Mouse (Mus musculus) erythroblast, adult 5-6 weeks (primary cell): ENCODE measurements around the gene Rer1. TPM values are rescaled to one million over a fixed set of nuclear protein-coding genes. Genes with fewer than 3 reads are reported as not detected.

Experiments used
- ATAC-seq: replicated peaks from 2 replicates; pipeline ENCODE4 v1.8.0; 2016; ENCODE audit warnings: moderate number of reproducible peaks, mild to moderate bottlenecking, moderate TSS enrichment, inconsistent platforms; ENCODE audit not compliant: poor library complexity, low FRiP score, severe bottlenecking
- total RNA-seq, 2 experiments: library from RNA; stranded (forward) in 1 of 2; stranded (reverse) in 1 of 2; fragments of 150-400 nt in 1 of 2; fragments of 200-764, 138-1000 nt in 1 of 2; gene quantifications; 2 replicates each; pipeline versions ENCODE4 v1.2.3 to v1.2.4; 2015 to 2017; ENCODE audit warnings: low replicate concordance in 2 of 2

The Rer1 gene
- total RNA-seq (2015; ENCODE audit: low replicate concordance): 27.1 and 49.3 TPM in 2 replicates
- 34.8 and 36.0 TPM in 2 replicates for total RNA-seq (2017; ENCODE audit: low replicate concordance)

- ATAC-seq: peak; percentile 98
Measured at GRCm38 (mm10) chr4:155086108-155087024, at the start of gene Rer1, which contains the start of gene Morn1. Rer1 (minus strand) TSS chr4:155086382. Morn1 (plus strand) TSS chr4:155086577.

- no peak for ATAC-seq
Measured at GRCm38 (mm10) chr4:155134686-155135172, 48.5 kb upstream of the Rer1 start.

GRCm38 (mm10) chr4:155133658-155134417 is 47.7 kb upstream of the Rer1 start:
- no peak for ATAC-seq

- no peak for ATAC-seq
Measured at GRCm38 (mm10) chr4:155133188-155133587, 47.0 kb upstream of the Rer1 start.

- ATAC-seq: no peak
Measured at GRCm38 (mm10) chr4:155130616-155131015, 44.4 kb upstream of the Rer1 start.

GRCm38 (mm10) chr4:155129996-155130395 is 43.8 kb upstream of the Rer1 start:
- no peak for ATAC-seq

GRCm38 (mm10) chr4:155129132-155129917 is 43.1 kb upstream of the Rer1 start:
- no peak for ATAC-seq

- ATAC-seq: no peak
Measured at GRCm38 (mm10) chr4:155128411-155128810, 42.2 kb upstream of the Rer1 start.

GRCm38 (mm10) chr4:155126602-155127372 is 40.6 kb upstream of the Rer1 start:
- ATAC-seq: no peak

GRCm38 (mm10) chr4:155126194-155126593 is 40.0 kb upstream of the Rer1 start:
- no peak for ATAC-seq

GRCm38 (mm10) chr4:155125310-155125709 is 39.1 kb upstream of the Rer1 start:
- ATAC-seq: no peak

GRCm38 (mm10) chr4:155123868-155124534 is 37.8 kb upstream of the Rer1 start:
- ATAC-seq: no peak

GRCm38 (mm10) chr4:155122444-155123040 is 36.4 kb upstream of the Rer1 start:
- no peak for ATAC-seq

- ATAC-seq: no peak
Measured at GRCm38 (mm10) chr4:155121915-155122443, 35.8 kb upstream of the Rer1 start.

GRCm38 (mm10) chr4:155121222-155121621 is 35.0 kb upstream of the Rer1 start:
- ATAC-seq: no peak

- ATAC-seq: no peak
Measured at GRCm38 (mm10) chr4:155120583-155120982, 34.4 kb upstream of the Rer1 start.

- ATAC-seq: no peak
Measured at GRCm38 (mm10) chr4:155120038-155120437, 33.9 kb upstream of the Rer1 start.

GRCm38 (mm10) chr4:155118278-155118677 is 32.1 kb upstream of the Rer1 start:
- ATAC-seq: no peak
